In genomic region chr14:31652106-31652505, GRCm38 (mm10) we compare ENCODE assay signal across 25 mouse cellular contexts. TPM values are rescaled to one million over a fixed set of nuclear protein-coding genes. Genes with fewer than 3 reads are reported as not detected.
DNase-seq lines count a peak whose midpoint lies in the region; ATAC-seq lines count a peak whose summit lies in the region.
"Had no signal": no experiment of that assay in that cellular context is flagged by ENCODE, and none has a peak within 500 bp of the region (broad histone marks: within the 10 kb centered on the region; RNA-seq: fewer than 3 reads in every experiment).

No protein-coding gene starts in this region.

- no peaks in the 10 kb centered on the region for H3K36me3 ChIP-seq in embryonic facial prominence, embryonic 14.5 days (ENCODE audit: control insufficient read depth, insufficient read depth, low read length)
- H3K36me3 ChIP-seq in embryonic facial prominence, embryonic 10.5 days (replicated peaks) = no peaks in the 10 kb centered on the region
- no peaks in the 10 kb centered on the region for H3K36me3 ChIP-seq in intestine, embryonic 16.5 days (ENCODE audit: control insufficient read depth, insufficient read depth, low read length)
- H3K36me3 ChIP-seq in intestine, embryonic 15.5 days = no peaks in the 10 kb centered on the region
- H3K36me3 ChIP-seq in liver, embryonic 12.5 days = no peaks in the 10 kb centered on the region
- H3K36me3 ChIP-seq: embryonic facial prominence, embryonic 12.5 days; heart, embryonic 12.5 days; hindbrain, embryonic 15.5 days had no signal

- peak overlapping the region; percentile 34; the same call in 1 of the 2 replicates for H3K9ac ChIP-seq in embryonic facial prominence, embryonic 14.5 days (ENCODE audit: low read depth, low read length)
- no peak overlapping the region for H3K9ac ChIP-seq in intestine, embryonic 16.5 days (ENCODE audit: low read depth, low read length)
- H3K9ac ChIP-seq in intestine, embryonic 15.5 days = no peak overlapping the region
- H3K9ac ChIP-seq in liver, embryonic 12.5 days = no peak overlapping the region
- H3K9ac ChIP-seq: embryonic facial prominence, embryonic 12.5 days; forebrain, embryonic 13.5 days; forebrain, postnatal 0 days; heart, embryonic 12.5 days; hindbrain, embryonic 15.5 days had no signal

- no peak overlapping the region for H3K27ac ChIP-seq in embryonic facial prominence, embryonic 14.5 days (replicated peaks; ENCODE audit: low read depth, low read length)
- H3K27ac ChIP-seq in embryonic facial prominence, embryonic 10.5 days (replicated peaks) = no peak overlapping the region; the same call in 1 of the 2 replicates
- H3K27ac ChIP-seq in intestine, embryonic 16.5 days (ENCODE audit: low read length) = no peak overlapping the region
- no peak overlapping the region for H3K27ac ChIP-seq in intestine, embryonic 15.5 days
- H3K27ac ChIP-seq in liver, embryonic 12.5 days = 0 out of 2 replicates have a peak overlapping the region, but pooled peaks have one; percentile 61
- H3K27ac ChIP-seq: embryonic facial prominence, embryonic 12.5 days; forebrain, embryonic 13.5 days; gastrocnemius, adult 2 months; hindbrain, embryonic 15.5 days had no signal

- no peaks in the 10 kb centered on the region for H3K27me3 ChIP-seq in embryonic facial prominence, embryonic 14.5 days (replicated peaks; ENCODE audit: control insufficient read depth, insufficient read depth, low read length)
- H3K27me3 ChIP-seq in embryonic facial prominence, embryonic 10.5 days (replicated peaks; ENCODE audit: low read depth, poor library complexity, severe bottlenecking) = no peaks in the 10 kb centered on the region
- no peaks in the 10 kb centered on the region for H3K27me3 ChIP-seq in intestine, embryonic 16.5 days (replicated peaks; ENCODE audit: control insufficient read depth, insufficient read depth, low read length)
- H3K27me3 ChIP-seq in intestine, embryonic 15.5 days (replicated peaks) = no peaks in the 10 kb centered on the region
- no peaks in the 10 kb centered on the region for H3K27me3 ChIP-seq in liver, embryonic 12.5 days (replicated peaks)
- H3K27me3 ChIP-seq: embryonic facial prominence, embryonic 12.5 days; forebrain, embryonic 13.5 days; heart, embryonic 12.5 days; hindbrain, embryonic 15.5 days had no signal

- WGBS in embryonic facial prominence, embryonic 14.5 days = 69% methylated on average over 5 of the region's 5 CpGs
- WGBS in embryonic facial prominence, embryonic 10.5 days = 72% methylated on average over 5 of the region's 5 CpGs
- 61% methylated on average over 5 of the region's 5 CpGs for WGBS in intestine, embryonic 16.5 days
- whole genome bisulfite sequencing in intestine, embryonic 15.5 days = 60% methylated on average over 5 of the region's 5 CpGs
- WGBS in liver, embryonic 12.5 days (ENCODE audit: insufficient replicate concordance) = 42% methylated on average over 5 of the region's 5 CpGs

- no peak overlapping the region for H3K4me3 ChIP-seq in embryonic facial prominence, embryonic 14.5 days (ENCODE audit: low read depth, low read length)
- H3K4me3 ChIP-seq in embryonic facial prominence, embryonic 10.5 days = no peak overlapping the region
- no peak overlapping the region for H3K4me3 ChIP-seq in intestine, embryonic 16.5 days (ENCODE audit: low read length)
- no peak overlapping the region for H3K4me3 ChIP-seq in intestine, embryonic 15.5 days (replicated peaks)
- no peak overlapping the region for H3K4me3 ChIP-seq in liver, embryonic 12.5 days
- H3K4me3 ChIP-seq: embryonic facial prominence, embryonic 12.5 days; forebrain, embryonic 13.5 days; gastrocnemius, adult 2 months; heart, embryonic 12.5 days; hindbrain, embryonic 15.5 days had no signal

- no peaks in the 10 kb centered on the region for H3K9me3 ChIP-seq in embryonic facial prominence, embryonic 14.5 days (ENCODE audit: control insufficient read depth, low read length)
- H3K9me3 ChIP-seq in embryonic facial prominence, embryonic 10.5 days = peaks cover 3% of the 10 kb centered on the region; the same call in 1 of the 2 replicates
- H3K9me3 ChIP-seq in intestine, embryonic 16.5 days (ENCODE audit: control insufficient read depth, low read length) = no peaks in the 10 kb centered on the region
- no peaks in the 10 kb centered on the region for H3K9me3 ChIP-seq in intestine, embryonic 15.5 days
- H3K9me3 ChIP-seq in liver, embryonic 12.5 days (replicated peaks) = peaks cover 6% of the 10 kb centered on the region; the same call in 1 of the 2 replicates
- H3K9me3 ChIP-seq: embryonic facial prominence, embryonic 12.5 days; forebrain, embryonic 13.5 days; hindbrain, embryonic 15.5 days had no signal

- peaks cover 3% of the 10 kb centered on the region; the same call in 1 of the 2 replicates for H3K4me1 ChIP-seq in embryonic facial prominence, embryonic 14.5 days (ENCODE audit: control insufficient read depth, insufficient read depth, low read length)
- peaks cover 5% of the 10 kb centered on the region for H3K4me1 ChIP-seq in embryonic facial prominence, embryonic 10.5 days
- H3K4me1 ChIP-seq in intestine, embryonic 16.5 days (ENCODE audit: control insufficient read depth, insufficient read depth, low read length) = peaks cover 3% of the 10 kb centered on the region; the same call in 1 of the 2 replicates
- H3K4me1 ChIP-seq in intestine, embryonic 15.5 days (replicated peaks) = 0 out of 2 replicates have a peak, but pooled peaks cover 6% of the 10 kb centered on the region
- H3K4me1 ChIP-seq in liver, embryonic 12.5 days = peaks cover 38% of the 10 kb centered on the region
- H3K4me1 ChIP-seq: forebrain, embryonic 13.5 days; hindbrain, embryonic 15.5 days had no signal

- DNase-seq in embryonic facial prominence, embryonic 14.5 days (ENCODE audit: low spot score) = no peak
- no peak for DNase-seq in embryonic facial prominence, embryonic 10.5 days (ENCODE audit: low spot score)
- no peak for DNase-seq in liver
- peak; percentile 26 for DNase-seq in MN1 (ENCODE audit: low spot score)
- DNase-seq in gastrocnemius, adult 18-20 months (ENCODE audit: low spot score) = no peak
- DNase-seq: adrenal gland, adult 8-10 months; adrenal gland, postnatal 36 days; cerebellum, adult 11 months; cerebellum, adult 8-10 months; cerebellum, postnatal 14 days; embryo, embryonic 11 days; forebrain, postnatal 0 days; gastrocnemius, adult 2 months; gastrocnemius, postnatal 36 days; heart, postnatal 36 days had no signal

- no peak overlapping the region for H3K4me2 ChIP-seq in embryonic facial prominence, embryonic 14.5 days (ENCODE audit: low read depth, low read length)
- no peak overlapping the region for H3K4me2 ChIP-seq in intestine, embryonic 16.5 days (ENCODE audit: low read depth, low read length)
- no peak overlapping the region for H3K4me2 ChIP-seq in intestine, embryonic 15.5 days (replicated peaks)
- H3K4me2 ChIP-seq in liver, embryonic 12.5 days = no peak overlapping the region
- H3K4me2 ChIP-seq: embryonic facial prominence, embryonic 12.5 days; forebrain, embryonic 13.5 days; heart, embryonic 12.5 days; hindbrain, embryonic 15.5 days had no signal

- no peak for ATAC-seq in embryonic facial prominence, embryonic 14.5 days (ENCODE audit: low read depth)
- ATAC-seq in intestine, embryonic 16.5 days = peak; percentile 27; the same call in 1 of the 2 replicates
- no peak for ATAC-seq in intestine, embryonic 15.5 days
- ATAC-seq in liver, embryonic 12.5 days = no peak
- ATAC-seq: forebrain, embryonic 13.5 days; forebrain, postnatal 0 days had no signal

RNA-seq across cellular contexts. Expression of gene Hacl1, which starts 11.0 kb away (rescaled TPM):
- polyA plus RNA-seq in embryonic facial prominence, embryonic 14.5 days (2014; fragmentation: Nextera tagmentation; extraction: Ambion mirVana) = 13.3 and 13.4 TPM in 2 replicates
- 7.8 and 8.2 TPM in 2 replicates for polyA plus RNA-seq in embryonic facial prominence, embryonic 10.5 days (2016; fragmentation: Nextera tagmentation; extraction: Ambion mirVana)
- polyA plus RNA-seq in intestine, embryonic 16.5 days (2015; fragmentation: Nextera tagmentation; extraction: Ambion mirVana) = 19.9 and 26.1 TPM in 2 replicates
- 15.5 and 17.4 TPM in 2 replicates for polyA plus RNA-seq in intestine, embryonic 15.5 days (2015; fragmentation: Nextera tagmentation; extraction: Ambion mirVana)
- polyA plus RNA-seq in liver, embryonic 12.5 days (2016; fragmentation: Nextera tagmentation; extraction: Ambion mirVana) = 7.4 and 9.8 TPM in 2 replicates
- 10 to 100 TPM; 10.3 to 11.3 TPM for total RNA-seq in gastrocnemius, adult 18-20 months (2021)

RNA-seq across cellular contexts. Expression of gene Btd, which starts 11.3 kb away (rescaled TPM):
- polyA plus RNA-seq in embryonic facial prominence, embryonic 14.5 days (2014; fragmentation: Nextera tagmentation; extraction: Ambion mirVana) = 30.3 and 37.0 TPM in 2 replicates
- 14.8 and 15.2 TPM in 2 replicates for polyA plus RNA-seq in embryonic facial prominence, embryonic 10.5 days (2016; fragmentation: Nextera tagmentation; extraction: Ambion mirVana)
- polyA plus RNA-seq in intestine, embryonic 16.5 days (2015; fragmentation: Nextera tagmentation; extraction: Ambion mirVana) = 30.0 and 31.2 TPM in 2 replicates
- 27.6 TPM in 2 replicates for polyA plus RNA-seq in intestine, embryonic 15.5 days (2015; fragmentation: Nextera tagmentation; extraction: Ambion mirVana)
- polyA plus RNA-seq in liver, embryonic 12.5 days (2016; fragmentation: Nextera tagmentation; extraction: Ambion mirVana) = 8.8 and 9.6 TPM in 2 replicates
- total RNA-seq in gastrocnemius, adult 18-20 months (2021) = 1 to 10 TPM; 3.7 to 4.6 TPM

RNA-seq across cellular contexts. Expression of gene Gm49387, which starts 11.4 kb away (rescaled TPM):
- polyA plus RNA-seq in embryonic facial prominence, embryonic 14.5 days (2014; fragmentation: Nextera tagmentation; extraction: Ambion mirVana) = 0.47 and 0.84 TPM in 2 replicates
- polyA plus RNA-seq in embryonic facial prominence, embryonic 10.5 days (2016; fragmentation: Nextera tagmentation; extraction: Ambion mirVana) = 0.39 and 0.48 TPM in 2 replicates
- 3.0 and 4.3 TPM in 2 replicates for polyA plus RNA-seq in intestine, embryonic 16.5 days (2015; fragmentation: Nextera tagmentation; extraction: Ambion mirVana)
- 1.3 TPM in 1 of 2 replicates, not detected in the other for polyA plus RNA-seq in intestine, embryonic 15.5 days (2015; fragmentation: Nextera tagmentation; extraction: Ambion mirVana)
- polyA plus RNA-seq in liver, embryonic 12.5 days (2016; fragmentation: Nextera tagmentation; extraction: Ambion mirVana) = 0.37 and 1.3 TPM in 2 replicates
- total RNA-seq in gastrocnemius, adult 18-20 months (2021) = not detected
- total RNA-seq: adrenal gland, adult 8-10 months; adrenal gland, postnatal 36 days; common myeloid progenitor, adult 5-6 weeks; forebrain, postnatal 0 days had no signal
- polyA plus RNA-seq: brain, embryonic 14.5 days; C2C12; forebrain, embryonic 13.5 days; hindbrain, embryonic 15.5 days had no signal
